Mouse (Mus musculus) frontal cortex, postnatal 10 days (tissue): Measurements from ENCODE around the gene Rhox3c.
"Not testable (repeated sequence)": the region's sequence is repeated elsewhere in the genome, so short reads cannot be mapped to it uniquely, and the experiment has no call there.

Experiments used
- DNase-seq, 2 experiments: peaks; one replicate each; pipeline ENCODE4 v3.0.0; 2022; ENCODE audit warnings: low spot score in 2 of 2, mixed read lengths in 1 of 2

The Rhox3c gene

GRCm38 (mm10) chrX:37458285-37458684 is at the start of gene Rhox3c:
Gene Rhox3c (plus strand): TSS chrX:37458585.
- not testable (repeated sequence) for DNase-seq

DNA sequence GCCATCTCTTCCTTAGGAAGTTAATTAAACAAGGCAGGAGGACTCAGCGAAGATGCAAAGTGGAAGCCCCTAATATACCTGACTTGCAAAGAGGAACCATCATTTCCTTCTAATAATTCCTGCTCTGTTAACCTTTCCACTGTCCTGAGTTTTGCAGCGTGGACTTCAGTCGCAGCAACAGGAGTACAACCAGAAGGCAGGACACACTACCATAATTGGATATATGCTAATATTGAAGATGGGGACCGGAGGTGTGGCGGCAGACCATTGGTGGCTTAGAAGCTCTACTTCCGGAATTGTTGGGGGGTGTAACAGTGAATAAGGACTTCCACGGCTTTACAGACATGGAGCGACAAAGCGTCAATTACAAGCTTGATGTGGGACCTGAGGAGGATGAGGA is 46.6 kb upstream of the Rhox3c start, which contains the start of gene Rhox2b:
TSS of gene Rhox2b (plus strand) at position 301 of the 400 bp plus-strand sequence.
- DNase-seq, result not testable (repeated sequence)

- not testable (repeated sequence) for DNase-seq
These were observed 26.2 kb upstream of the Rhox3c start, which contains the start of gene Rhox4b for GRCm38 (mm10) chrX:37432194-37432593. Gene Rhox4b (plus strand): TSS chrX:37432494.

GRCm38 (mm10) chrX:37453380-37453779 is 5.0 kb upstream of the Rhox3c start, which contains the start of gene Rhox2c:
Gene Rhox2c (plus strand): TSS chrX:37453680.
- not testable (repeated sequence) for DNase-seq

- not testable (repeated sequence) for DNase-seq
These were observed 21.7 kb downstream of the Rhox3c start, which contains the start of gene Rhox4c for GRCm38 (mm10) chrX:37480037-37480436. Gene Rhox4c (plus strand): TSS chrX:37480337.

DNA sequence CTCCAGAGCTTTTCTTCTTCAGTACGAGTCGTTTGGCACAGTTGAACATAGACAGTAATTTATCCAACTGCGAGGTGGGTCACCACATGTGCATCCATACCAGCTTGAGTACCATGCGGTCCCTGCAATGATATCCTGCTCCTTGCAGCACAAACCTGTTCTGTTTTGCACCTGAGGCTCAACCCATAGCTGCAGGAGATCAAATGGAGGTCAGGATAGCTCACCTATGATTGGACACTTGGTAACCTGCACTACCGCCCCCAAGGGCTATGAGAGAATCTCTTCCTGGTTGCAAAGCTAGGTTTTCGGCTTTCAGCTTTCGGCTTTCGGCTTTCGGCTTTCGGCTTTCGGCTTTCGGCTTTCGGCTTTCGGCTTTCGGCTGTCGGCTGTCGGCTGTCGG is 55.7 kb downstream of the Rhox3c start, which contains the start of gene Rhox4d:
TSS of gene Rhox4d (plus strand) at position 301 of the 400 bp plus-strand sequence.
- not testable (repeated sequence) for DNase-seq
